Mouse (Mus musculus) liver, postnatal 0 days (tissue): ENCODE results near the gene Zfp27.

ENCODE experiments used
- CTCF ChIP-seq: sonication (generic); IDR thresholded peaks from 2 replicates; pipeline ENCODE4 v1.5.1; 2016; ENCODE audit warnings: antibody characterized with exemption, low read depth
- EP300 ChIP-seq: IDR thresholded peaks from 2 replicates; pipeline ENCODE4 v1.6.1; 2016; ENCODE audit warnings: antibody characterized with exemption, low read depth, mild to moderate bottlenecking

GRCm38 (mm10) chr7:29938856-29939255, 32.5 kb upstream of the Zfp27 start:
- TF ChIP-seq CTCF (no peak), EP300 (no peak)
